Mouse (Mus musculus) splenic B cell, adult 2 months (primary cell): ENCODE data around the gene Zfp626.
"Not testable (repeated sequence)": the region's sequence is repeated elsewhere in the genome, so short reads cannot be mapped to it uniquely, and the experiment has no call there.

ENCODE experiments used
- DNase-seq: peaks from one replicate; pipeline ENCODE4 v3.0.0-alpha.2; 2011; ENCODE audit warnings: low read depth, low spot score
- H3K27me3 ChIP-seq: 2 replicates; pipeline ENCODE4 v1.6.1; 2012; ENCODE audit warnings: mild to moderate bottlenecking, low read length, moderate library complexity, mixed read lengths; ENCODE audit not compliant: control insufficient read depth, poor library complexity, insufficient read depth, severe bottlenecking
- H3K36me3 ChIP-seq: 2 replicates; pipeline ENCODE4 v1.6.1; 2012; ENCODE audit warnings: mild to moderate bottlenecking, low read length, moderate library complexity, mixed read lengths; ENCODE audit not compliant: control insufficient read depth, poor library complexity, insufficient read depth, severe bottlenecking

Gene Zfp626

DNA sequence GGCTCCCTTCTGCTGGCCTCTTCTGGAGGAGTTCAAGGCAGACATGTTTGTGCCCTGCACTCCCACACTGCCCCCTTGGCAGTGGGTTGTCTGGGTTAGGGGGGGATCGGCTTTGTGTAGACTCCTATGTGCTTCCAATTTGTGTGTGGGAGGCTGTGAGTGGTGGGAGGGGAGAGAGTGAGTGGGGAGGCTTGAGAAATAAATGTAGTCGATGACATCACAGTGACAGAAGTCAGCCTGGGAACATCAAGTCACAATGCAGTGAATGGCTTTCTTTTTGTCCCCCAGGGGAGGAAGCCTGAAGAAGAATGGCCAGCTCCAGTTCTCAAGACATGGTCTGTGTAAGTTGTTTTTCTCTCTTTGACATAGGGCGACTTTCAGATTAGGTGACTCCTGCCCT lies at the start of gene Zfp626:
Gene Zfp626, plus strand, starts transcription at position 301 of the 400 bp plus-strand sequence.
- H3K27me3 ChIP-seq, DNase-seq, H3K36me3 ChIP-seq: not testable (repeated sequence)

DNA sequence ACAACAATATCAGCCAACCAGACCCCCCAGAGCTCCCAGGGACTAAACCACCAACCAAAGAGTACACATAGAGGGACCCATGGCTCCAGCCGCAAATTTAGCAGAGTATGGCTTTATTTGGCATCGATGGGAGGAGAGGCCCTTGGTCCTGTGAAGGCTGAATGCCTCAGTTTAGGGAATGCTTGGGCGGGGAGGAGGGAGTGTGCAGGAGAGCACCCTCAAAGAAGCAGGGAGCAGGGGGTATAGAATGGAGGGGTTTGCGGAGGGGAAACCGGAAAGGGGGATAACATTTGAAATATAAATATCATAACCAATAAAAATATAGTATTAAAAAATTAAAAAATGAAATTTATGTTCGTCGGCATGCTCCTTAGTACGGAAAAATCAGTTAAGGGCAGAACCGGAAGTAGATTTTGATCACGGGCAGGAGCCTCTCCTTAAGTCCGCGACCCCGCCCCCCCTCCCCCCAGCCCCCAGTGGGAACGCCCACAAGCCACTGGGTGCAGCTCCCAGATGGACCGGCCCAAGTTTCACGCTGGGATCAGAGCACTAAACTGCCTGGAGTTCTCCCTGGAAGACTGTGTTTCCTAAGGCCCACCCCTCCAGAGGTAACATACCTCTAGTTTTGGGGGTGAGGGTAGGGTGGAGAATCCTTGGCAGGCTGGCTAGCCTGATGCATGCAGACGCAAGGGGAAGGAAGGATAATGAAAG lies 41.7 kb upstream of the Zfp626 start:
- no peak for DNase-seq
- no peaks in the 10 kb centered on the region for H3K27me3 ChIP-seq
- H3K36me3 ChIP-seq, result no peaks in the 10 kb centered on the region

GRCm38 (mm10) chr7:27789306-27789705 lies 17.7 kb upstream of the Zfp626 start:
- DNase-seq, result no peak
- Histone ChIP-seq H3K27me3 (no peaks in the 10 kb centered on the region), H3K36me3 (no peaks in the 10 kb centered on the region)

DNA sequence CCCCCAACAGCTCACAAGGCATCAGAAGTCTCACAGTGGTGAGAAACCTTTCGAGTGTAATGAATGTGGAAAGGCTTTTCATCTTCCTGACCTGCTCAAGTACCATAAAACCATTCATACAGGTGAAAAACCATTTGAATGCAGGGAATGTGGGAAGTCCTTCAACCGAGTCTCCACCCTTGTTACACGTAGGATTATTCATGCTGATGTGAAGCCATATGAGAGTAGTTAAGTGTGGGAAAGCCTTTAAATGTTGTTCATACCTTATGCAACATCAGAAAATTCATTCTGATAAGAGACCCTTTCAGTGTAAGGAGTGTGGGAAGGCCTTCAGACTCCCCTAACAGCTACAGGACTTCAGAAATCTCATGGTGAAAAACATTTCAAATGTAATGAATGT lies 13.1 kb upstream of the Zfp626 start:
- DNase-seq, H3K36me3 ChIP-seq, H3K27me3 ChIP-seq: not testable (repeated sequence)

GRCm38 (mm10) chr7:27794566-27794965 lies 12.4 kb upstream of the Zfp626 start:
- H3K36me3 ChIP-seq, result no peaks in the 10 kb centered on the region
- no peaks in the 10 kb centered on the region for H3K27me3 ChIP-seq
- DNase-seq, result no peak

DNA sequence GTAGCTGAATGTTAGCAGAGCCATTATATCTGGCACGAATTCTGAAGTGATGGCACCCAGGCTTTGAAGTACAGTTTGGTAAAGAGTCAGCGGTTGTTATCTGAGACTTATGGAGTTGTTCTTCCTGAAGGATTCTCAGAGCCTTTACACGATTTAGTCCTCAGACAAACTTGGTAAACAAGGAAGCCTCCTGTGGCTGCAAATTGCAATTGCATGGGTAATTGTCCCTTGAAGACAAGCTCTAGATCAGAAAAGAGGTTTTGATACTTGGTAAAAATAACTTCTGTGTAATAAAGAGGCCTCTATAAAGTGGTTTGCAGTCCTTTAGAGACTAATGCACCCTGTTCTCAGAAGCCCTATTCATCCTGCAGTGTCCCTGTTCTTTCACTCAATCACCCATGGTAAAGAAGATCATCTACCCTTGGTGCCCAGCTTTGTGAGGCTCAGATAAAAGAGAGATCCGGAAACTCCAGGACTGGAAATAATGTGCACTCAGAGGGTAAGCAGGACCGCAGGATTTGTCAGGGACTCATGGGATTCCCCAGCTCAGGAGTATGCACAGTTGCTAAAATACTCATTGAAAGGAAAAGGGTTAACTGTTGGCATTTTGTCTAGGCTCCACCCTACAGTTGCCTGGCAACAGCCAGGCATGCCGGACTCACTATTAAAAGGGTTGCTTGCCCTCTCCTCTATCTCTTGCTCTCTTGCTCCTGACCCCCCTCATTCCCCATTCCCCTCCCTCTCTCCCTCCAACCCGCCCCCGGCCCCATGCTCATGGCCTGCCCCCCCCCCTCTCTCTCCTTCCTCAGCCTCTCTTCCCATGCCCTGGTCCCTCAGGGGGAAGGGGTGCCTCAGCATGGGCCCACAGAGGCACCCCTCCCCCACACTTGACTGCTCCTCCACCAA lies 8.8 kb upstream of the Zfp626 start:
- H3K36me3 ChIP-seq, result no peaks in the 10 kb centered on the region
- H3K27me3 ChIP-seq, result no peaks in the 10 kb centered on the region
- DNase-seq, result no peak

DNA sequence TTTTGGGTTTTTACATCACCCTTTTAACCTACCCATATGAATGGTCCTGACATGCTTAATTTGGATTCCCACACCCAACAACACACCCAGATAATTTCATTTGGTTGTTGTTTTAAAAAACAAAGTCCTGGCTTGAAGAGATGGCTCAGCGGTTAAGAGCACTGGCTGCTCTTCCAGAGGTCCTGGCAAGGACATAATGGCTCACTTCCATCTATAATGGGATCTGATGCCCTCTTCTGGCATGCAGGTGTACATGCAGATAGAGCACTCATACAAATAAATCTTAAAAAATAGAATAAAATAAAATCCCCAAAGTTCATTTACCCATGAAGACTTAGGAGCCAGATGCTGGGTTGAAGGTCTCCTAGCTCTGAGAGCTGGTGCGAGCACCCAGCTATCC lies 5.9 kb upstream of the Zfp626 start:
- DNase-seq, result peak; percentile 4
- Histone ChIP-seq H3K27me3 (no peaks in the 10 kb centered on the region), H3K36me3 (no peaks in the 10 kb centered on the region)

DNA sequence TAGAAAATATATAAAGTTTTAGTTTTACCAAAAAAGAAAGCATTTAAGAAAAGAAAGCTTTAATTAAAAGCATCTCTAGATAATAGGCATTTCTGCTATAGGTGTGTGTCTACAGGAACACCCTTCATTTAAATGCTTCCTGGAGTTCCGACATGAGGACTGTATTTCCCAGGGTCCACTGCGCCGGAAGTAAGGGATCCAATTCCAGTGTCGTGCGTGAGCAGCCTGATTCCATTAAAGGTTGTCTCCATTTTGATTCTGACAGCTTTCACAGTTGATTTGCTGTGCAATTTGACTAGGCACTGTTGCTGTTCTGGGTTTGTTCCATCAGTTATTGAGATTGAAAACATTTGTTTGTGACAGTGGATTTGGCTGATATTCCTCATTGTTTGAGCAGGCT lies 4.0 kb upstream of the Zfp626 start:
- Histone ChIP-seq H3K27me3 (no peaks in the 10 kb centered on the region), H3K36me3 (no peaks in the 10 kb centered on the region)
- DNase-seq, result no peak

GRCm38 (mm10) chr7:27804297-27805030 lies 2.5 kb upstream of the Zfp626 start:
- Histone ChIP-seq H3K36me3 (peaks cover 5% of the 10 kb centered on the region; the same call in 1 of the 2 replicates), H3K27me3 (no peaks in the 10 kb centered on the region)

GRCm38 (mm10) chr7:27807305-27807704 lies 309 bp downstream of the Zfp626 start:
- H3K36me3 ChIP-seq, DNase-seq, H3K27me3 ChIP-seq: not testable (repeated sequence)

More at GRCm38 (mm10) chr7:27804297-27805030, 2.5 kb upstream of the Zfp626 start:
- DNase-seq, result peak; percentile 63

DNA sequence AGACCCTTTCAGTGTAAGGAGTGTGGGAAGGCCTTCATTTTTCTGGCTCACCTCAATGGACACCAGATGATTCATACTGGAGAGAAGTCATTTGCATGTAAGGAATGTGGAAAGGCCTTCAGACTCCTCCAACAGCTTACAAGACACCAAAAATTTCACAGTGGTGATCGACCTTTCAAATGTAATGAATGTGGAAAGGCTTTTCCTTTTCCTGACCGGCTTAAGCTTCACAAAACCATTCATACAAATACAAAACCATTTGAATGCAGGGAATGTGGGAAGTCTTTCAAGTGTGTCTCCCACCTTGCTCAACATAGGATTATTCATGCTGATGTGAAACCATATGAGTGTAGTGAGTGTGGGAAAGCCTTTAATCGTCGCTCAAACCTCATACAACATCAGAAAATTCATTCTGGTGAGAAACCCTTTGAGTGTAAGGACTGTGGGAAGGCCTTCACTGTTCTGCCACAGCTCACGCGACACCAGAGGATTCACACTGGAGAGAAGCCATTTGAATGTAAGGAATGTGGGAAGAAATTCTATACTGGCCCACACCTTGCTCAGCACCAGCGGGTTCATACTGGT lies 11.6 kb downstream of the Zfp626 start:
- DNase-seq, result no peak
- Histone ChIP-seq H3K27me3 (no peaks in the 10 kb centered on the region), H3K36me3 (peaks cover 2% of the 10 kb centered on the region; the same call in 1 of the 2 replicates)

DNA sequence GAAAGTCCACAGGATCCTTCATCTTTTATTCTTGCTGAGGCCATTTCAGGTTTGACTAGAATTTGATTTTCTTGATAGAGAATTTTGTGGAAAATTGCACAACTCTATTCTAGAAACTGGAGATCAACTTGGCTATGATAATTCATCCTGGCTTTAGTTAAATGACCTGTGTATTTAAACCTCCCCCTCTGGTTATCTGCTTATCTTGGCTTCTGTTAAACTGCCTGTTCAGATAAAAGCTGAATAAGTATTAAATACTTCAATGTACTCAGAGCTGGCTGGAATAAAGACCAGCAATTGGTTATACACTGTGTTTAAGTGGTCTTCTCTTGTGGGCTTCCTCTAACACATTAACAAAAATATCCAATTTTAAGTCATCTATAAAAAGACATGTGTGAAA lies 15.6 kb downstream of the Zfp626 start:
- H3K27me3 ChIP-seq, result no peaks in the 10 kb centered on the region
- no peaks in the 10 kb centered on the region; the same call in 1 of the 2 replicates for H3K36me3 ChIP-seq
- DNase-seq, result no peak

DNA sequence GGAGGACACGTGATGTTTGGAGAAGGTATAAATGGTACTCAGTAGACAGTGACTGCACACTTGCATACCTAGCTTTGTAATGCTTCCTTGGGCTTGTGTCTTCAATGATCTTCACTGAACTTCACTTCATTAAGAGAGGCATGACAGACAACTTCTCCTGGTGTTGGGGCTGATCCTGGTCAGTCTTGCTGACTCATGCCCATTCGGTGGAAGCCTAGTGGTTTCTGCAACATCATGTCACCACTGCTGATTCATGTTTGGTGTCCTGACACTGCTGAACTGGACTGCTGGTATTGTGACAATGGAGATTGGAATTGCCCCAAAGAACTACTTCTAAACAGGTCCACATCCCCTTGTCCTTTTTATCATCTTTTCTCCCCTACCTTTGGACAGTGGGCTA lies 27.1 kb downstream of the Zfp626 start:
- Histone ChIP-seq H3K27me3 (no peaks in the 10 kb centered on the region), H3K36me3 (no peaks in the 10 kb centered on the region)
- no peak for DNase-seq

DNA sequence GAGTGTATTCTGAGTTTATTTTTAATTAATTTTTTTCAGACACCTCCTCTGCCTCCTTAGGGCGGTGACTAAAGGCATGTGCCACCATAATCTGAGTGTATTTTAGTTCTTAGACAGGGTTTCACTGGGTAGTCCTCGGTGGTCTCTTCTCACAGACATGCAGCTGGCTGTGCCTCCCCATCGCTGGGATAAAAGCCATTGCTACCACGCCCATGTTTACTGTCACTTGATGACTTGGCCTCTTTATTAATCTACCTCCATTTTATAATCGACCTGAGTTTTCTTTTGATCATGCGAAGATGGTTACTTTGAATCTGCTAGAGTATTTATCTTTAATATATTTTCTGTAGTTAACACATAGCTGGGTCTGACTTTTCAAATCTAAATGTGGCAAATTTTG lies 30.9 kb downstream of the Zfp626 start:
- DNase-seq, result no peak

More for the DNA sequence above, 30.9 kb downstream of the Zfp626 start:
- Histone ChIP-seq H3K27me3 (no peaks in the 10 kb centered on the region), H3K36me3 (no peaks in the 10 kb centered on the region)
